Mouse (Mus musculus) spleen, adult 2 months (tissue): ENCODE results near the gene Vps35.

Source experiments
- CTCF ChIP-seq: fragments of 200-500 bp; IDR thresholded peaks from 2 replicates; pipeline ENCODE4 v1.5.1; 2011; ENCODE audit warnings: mild to moderate bottlenecking, inconsistent platforms; ENCODE audit not compliant: insufficient read depth, insufficient read length, insufficient replicate concordance; ENCODE audit errors: extremely low read depth
- POLR2A ChIP-seq: fragments of 200-500 bp; IDR thresholded peaks from 2 replicates; pipeline ENCODE4 v1.6.1; 2011; ENCODE audit warnings: low read depth, low read length, inconsistent platforms

DNA sequence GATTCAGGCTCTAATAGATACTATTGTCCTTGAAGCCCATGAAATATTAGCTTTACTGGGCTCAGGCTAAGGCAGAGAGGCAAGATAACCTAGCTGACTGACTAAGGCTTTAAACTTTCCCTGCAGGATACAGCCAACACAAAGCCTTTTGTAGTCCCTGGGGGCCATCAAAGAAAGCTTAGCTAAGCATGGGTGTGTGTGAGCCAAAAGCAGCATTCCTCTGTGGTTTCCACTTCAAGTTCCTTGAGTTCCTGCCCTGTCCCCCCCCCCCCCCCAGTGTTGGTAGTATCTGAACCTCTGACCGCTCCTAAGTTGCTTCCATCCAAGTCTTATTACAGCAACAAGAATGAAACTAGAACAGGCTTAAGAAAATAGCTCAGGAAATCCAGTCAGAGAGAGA is 29.9 kb upstream of the Vps35 start:
- no peak for TF ChIP-seq CTCF
- no peak for TF ChIP-seq POLR2A
